Mouse (Mus musculus) myocyte (in vitro differentiated cells): ENCODE data around the gene Per1. TPM values are rescaled to one million over a fixed set of nuclear protein-coding genes. Genes with fewer than 3 reads are reported as not detected.
A peak's percentile ranks its signal among the peaks of the same experiment; 100 is the strongest.

Experiments
- H3K27me3 ChIP-seq: one replicate; pipeline ENCODE4 v1.6.1; 2011; ENCODE audit not compliant: control insufficient read depth, insufficient read depth, insufficient read length
- H3K36me3 ChIP-seq: one replicate; pipeline ENCODE4 v1.6.1; 2011; ENCODE audit not compliant: control insufficient read depth, insufficient read depth
- H3K4me2 ChIP-seq: one replicate; pipeline ENCODE4 v1.6.1; 2011; ENCODE audit warnings: low read depth, control low read depth
- H3K4me3 ChIP-seq: one replicate; pipeline ENCODE4 v1.5.1; 2011; ENCODE audit warnings: mild to moderate bottlenecking, control low read depth, moderate library complexity
- H3K79me2 ChIP-seq: one replicate; pipeline ENCODE4 v1.6.1; 2011; ENCODE audit not compliant: control insufficient read depth, insufficient read depth
- H3ac ChIP-seq: one replicate; pipeline ENCODE4 v1.6.1; 2011; ENCODE audit not compliant: control insufficient read depth, insufficient read length
- CEBPB ChIP-seq: IDR thresholded peaks from 2 replicates; pipeline ENCODE4 v1.6.1; 2011; ENCODE audit warnings: mild to moderate bottlenecking, moderate library complexity; ENCODE audit not compliant: poor library complexity, insufficient read depth, severe bottlenecking
- E2F4 ChIP-seq: IDR thresholded peaks from one replicate; pipeline ENCODE4 v1.6.1; 2011; ENCODE audit warnings: mild to moderate bottlenecking, control low read depth, moderate library complexity; ENCODE audit not compliant: insufficient read depth
- MAX ChIP-seq: IDR thresholded peaks from one replicate; pipeline ENCODE4 v1.6.1; 2011; ENCODE audit warnings: low read depth, mild to moderate bottlenecking, control low read depth
- MYOD1 ChIP-seq, 3 experiments: IDR thresholded peaks; one replicate each; pipeline ENCODE4 v1.6.1; 2011; ENCODE audit warnings: control low read depth in 2 of 3, low read depth in 2 of 3, mild to moderate bottlenecking in 2 of 3, moderate library complexity in 1 of 3; ENCODE audit not compliant: insufficient read length in 2 of 3, control insufficient read depth in 1 of 3
- MYOG ChIP-seq, 3 experiments: IDR thresholded peaks; one replicate each; pipeline ENCODE4 v1.6.1; 2011; ENCODE audit warnings: control low read depth in 2 of 3, low read depth in 2 of 3, mild to moderate bottlenecking in 2 of 3; ENCODE audit not compliant: insufficient read length in 2 of 3, control insufficient read depth in 1 of 3, insufficient read depth in 1 of 3
- POLR2A ChIP-seq: IDR thresholded peaks from one replicate; pipeline ENCODE4 v1.6.1; 2011; ENCODE audit warnings: low read depth, mild to moderate bottlenecking, control low read depth, moderate library complexity; ENCODE audit not compliant: insufficient read length
- POLR2AphosphoS2 ChIP-seq: IDR thresholded peaks from one replicate; pipeline ENCODE4 v1.6.1; 2011; ENCODE audit warnings: low read depth, control low read depth; ENCODE audit not compliant: insufficient read length
- REST ChIP-seq: IDR thresholded peaks from one replicate; pipeline ENCODE4 v1.6.1; 2011; ENCODE audit warnings: mild to moderate bottlenecking, control low read depth, moderate library complexity; ENCODE audit not compliant: insufficient read depth, insufficient read length
- SRF ChIP-seq: IDR thresholded peaks from one replicate; pipeline ENCODE4 v1.6.1; 2011; ENCODE audit warnings: low read depth; ENCODE audit not compliant: control insufficient read depth, insufficient read length
- TCF12 ChIP-seq: IDR thresholded peaks from one replicate; pipeline ENCODE4 v1.6.1; 2011; ENCODE audit warnings: mild to moderate bottlenecking, control low read depth; ENCODE audit not compliant: poor library complexity, insufficient read depth, severe bottlenecking
- TCF3 ChIP-seq: IDR thresholded peaks from one replicate; pipeline ENCODE4 v1.6.1; 2011; ENCODE audit warnings: low read depth, control low read depth; ENCODE audit not compliant: insufficient read length
- USF1 ChIP-seq: IDR thresholded peaks from one replicate; pipeline ENCODE4 v1.6.1; 2011; ENCODE audit warnings: low read depth, mild to moderate bottlenecking, control low read depth, moderate library complexity
- polyA plus RNA-seq: library from polyadenylated mRNA; unstranded; fragments of >200 nt; fragmentation: generic; extraction: Trizol; gene quantifications from one replicate; pipeline ENCODE4 v1.2.1, GENCODE M21; 2012; ENCODE audit warnings: missing spikeins

The Per1 gene
- polyA plus RNA-seq, 1 experiment: 8.9 TPM

DNA sequence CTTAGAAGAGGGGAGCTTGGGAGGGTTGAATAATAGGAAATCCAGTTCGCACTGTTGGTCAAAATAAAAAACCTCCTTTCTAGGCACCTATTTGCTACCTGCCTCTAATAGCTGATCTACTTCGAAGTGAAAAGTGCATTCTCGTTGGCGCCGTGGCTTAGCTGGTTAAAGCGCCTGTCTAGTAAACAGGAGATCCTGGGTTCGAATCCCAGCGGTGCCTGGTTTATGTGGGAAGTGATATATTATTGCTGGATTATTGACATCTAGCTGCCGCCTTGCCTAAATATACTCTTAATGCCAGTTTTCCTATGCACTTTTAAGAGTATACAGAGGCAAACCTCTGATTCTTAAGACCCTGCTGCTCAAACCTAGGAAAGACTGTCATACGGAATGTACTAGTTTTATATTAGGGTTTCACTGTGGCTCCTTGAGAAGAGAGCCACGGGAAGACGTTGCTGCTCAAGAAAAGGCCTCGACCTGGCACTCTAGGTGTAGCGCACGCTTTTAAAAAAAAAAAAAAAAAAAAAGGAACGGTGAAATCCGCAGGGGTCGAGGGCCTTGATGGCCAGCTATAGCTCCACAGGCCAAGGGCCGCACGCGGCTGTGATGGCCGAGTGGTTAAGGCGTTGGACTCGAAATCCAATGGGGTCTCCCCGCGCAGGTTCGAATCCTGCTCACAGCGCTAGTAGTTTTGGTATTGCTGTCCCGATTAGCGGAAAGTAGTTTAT lies 15.5 kb downstream of the Per1 start:
- TF ChIP-seq REST (no peak), POLR2A (peak; percentile 23), USF1 (no peak), MYOG (IDR thresholded peaks at IDR 0.05; ENCODE audit: control insufficient read depth in 1 of 3, insufficient read depth in 1 of 3, insufficient read length in 2 of 3, low read depth in 2 of 3) (no peak), POLR2AphosphoS2 (peak; percentile 67), TCF12 (no peak), MYOD1 (IDR thresholded peaks at IDR 0.05; ENCODE audit: control insufficient read depth in 1 of 3, insufficient read length in 2 of 3, low read depth in 2 of 3) (no peak), CEBPB (no peak), SRF (no peak), TCF3 (no peak), MAX (no peak), E2F4 (peak; percentile 10)
- peaks cover 8% of the 10 kb centered on the region for H3K36me3 ChIP-seq
- H3K27me3 ChIP-seq: no peaks in the 10 kb centered on the region
- no peak overlapping the region for H3ac ChIP-seq
- peak overlapping the region; percentile 69 for H3K4me2 ChIP-seq
- H3K4me3 ChIP-seq: peak overlapping the region; percentile 24
- no peaks in the 10 kb centered on the region for H3K79me2 ChIP-seq

DNA sequence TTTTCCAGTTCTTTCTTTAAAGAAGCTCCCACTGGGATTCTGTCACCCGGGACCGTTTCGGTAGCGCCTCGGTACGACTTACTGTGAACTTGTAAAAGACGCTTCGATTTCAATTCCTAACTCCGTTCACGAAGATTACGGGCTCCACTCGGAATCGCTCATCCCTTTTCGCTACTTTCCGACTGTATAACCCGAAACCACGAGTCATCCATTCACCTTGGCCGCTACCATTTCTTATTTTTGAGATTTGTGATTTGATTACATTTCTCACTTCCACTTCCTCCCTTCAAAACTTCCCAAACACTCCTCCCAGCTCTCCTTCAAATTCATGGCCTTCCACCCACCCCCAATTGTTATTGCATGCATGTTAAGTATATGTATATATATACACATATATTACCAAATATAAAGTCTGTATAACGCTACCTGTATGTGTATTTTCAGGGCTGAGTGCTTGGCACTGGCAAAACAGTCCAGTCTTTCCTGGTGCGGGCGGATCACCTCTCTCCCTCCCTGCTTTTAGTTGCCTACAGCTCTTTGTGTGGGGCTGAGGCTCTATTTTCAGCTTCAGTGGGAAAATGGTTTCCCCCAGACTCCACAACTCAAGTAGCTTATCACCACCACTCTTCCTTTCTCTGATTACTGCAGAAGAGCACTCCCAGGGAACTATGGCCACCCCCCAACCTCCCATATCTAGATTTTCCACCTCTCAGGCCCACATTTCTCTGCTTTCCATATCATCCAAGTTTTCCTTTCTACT lies 16.2 kb downstream of the Per1 start:
- peak overlapping the region; percentile 69 for H3K4me2 ChIP-seq
- H3K79me2 ChIP-seq: no peaks in the 10 kb centered on the region
- peaks cover 6% of the 10 kb centered on the region for H3K36me3 ChIP-seq
- H3K27me3 ChIP-seq: no peaks in the 10 kb centered on the region
- peak overlapping the region; percentile 24 for H3K4me3 ChIP-seq
- TF ChIP-seq TCF12 (no peak), SRF (no peak), USF1 (no peak), POLR2AphosphoS2 (no peak), CEBPB (no peak), POLR2A (no peak), MAX (no peak), E2F4 (no peak), MYOG (IDR thresholded peaks at IDR 0.05; ENCODE audit: control insufficient read depth in 1 of 3, insufficient read depth in 1 of 3, insufficient read length in 2 of 3, low read depth in 2 of 3) (no peak), TCF3 (no peak), REST (no peak), MYOD1 (IDR thresholded peaks at IDR 0.05; ENCODE audit: control insufficient read depth in 1 of 3, insufficient read length in 2 of 3, low read depth in 2 of 3) (no peak)
- H3ac ChIP-seq: no peak overlapping the region

DNA sequence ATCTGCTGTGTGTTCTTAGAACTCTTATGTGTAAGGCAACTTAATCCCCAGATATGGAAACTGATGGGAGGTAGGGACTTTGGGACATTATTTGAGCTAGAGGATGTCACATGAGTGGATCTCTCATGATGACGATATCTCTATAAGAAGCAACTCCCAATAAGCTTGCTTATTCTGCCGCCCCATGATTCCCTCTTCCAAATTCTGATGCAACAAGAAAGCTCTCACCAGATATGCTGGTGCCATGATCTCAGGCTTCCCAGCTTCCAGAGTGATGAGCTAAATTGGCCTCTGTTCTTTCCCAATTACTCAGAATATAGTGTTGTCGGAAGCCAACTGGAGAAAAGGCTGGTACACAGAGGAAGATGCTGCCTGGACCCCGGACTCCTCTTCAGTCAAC lies 16.8 kb downstream of the Per1 start:
- Histone ChIP-seq H3ac (no peak overlapping the region), H3K36me3 (peaks cover 6% of the 10 kb centered on the region), H3K4me2 (peak overlapping the region; percentile 69), H3K27me3 (no peaks in the 10 kb centered on the region), H3K79me2 (no peaks in the 10 kb centered on the region), H3K4me3 (no peak overlapping the region)
- no peak for TF ChIP-seq SRF
- no peak for TF ChIP-seq POLR2A
- TF ChIP-seq TCF3: no peak
- no peak for TF ChIP-seq REST
- TF ChIP-seq MYOG (IDR thresholded peaks at IDR 0.05; ENCODE audit: control insufficient read depth in 1 of 3, insufficient read depth in 1 of 3, insufficient read length in 2 of 3, low read depth in 2 of 3): no peak
- TF ChIP-seq USF1: no peak
- TF ChIP-seq E2F4: no peak
- TF ChIP-seq MAX: no peak
- no peak for TF ChIP-seq CEBPB
- TF ChIP-seq TCF12: no peak
- no peak for TF ChIP-seq MYOD1 (IDR thresholded peaks at IDR 0.05; ENCODE audit: control insufficient read depth in 1 of 3, insufficient read length in 2 of 3, low read depth in 2 of 3)
- TF ChIP-seq POLR2AphosphoS2: no peak

DNA sequence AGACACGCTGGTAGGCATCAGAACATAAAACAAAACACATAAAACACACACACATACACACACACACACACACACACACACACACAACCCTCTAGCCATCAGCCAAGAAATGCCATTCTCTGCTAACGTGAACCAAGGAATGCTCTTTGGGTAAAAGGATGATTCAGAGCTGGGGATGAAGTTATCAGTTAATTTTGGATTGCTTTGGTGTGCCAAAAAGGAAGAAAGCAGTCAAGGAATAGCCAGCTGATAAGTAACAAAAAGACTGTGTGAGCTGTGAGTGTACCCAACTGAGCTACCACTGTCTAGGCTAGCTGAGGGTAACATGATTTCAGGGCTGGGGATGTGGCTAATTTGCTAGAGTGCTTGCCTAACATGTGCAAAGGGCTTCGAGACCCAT lies 19.0 kb downstream of the Per1 start:
- no peak for TF ChIP-seq USF1
- TF ChIP-seq MAX: no peak
- TF ChIP-seq MYOD1 (IDR thresholded peaks at IDR 0.05; ENCODE audit: control insufficient read depth in 1 of 3, insufficient read length in 2 of 3, low read depth in 2 of 3): no peak
- TF ChIP-seq TCF12: no peak
- TF ChIP-seq CEBPB: no peak
- no peak for TF ChIP-seq E2F4
- no peak for TF ChIP-seq POLR2A
- TF ChIP-seq MYOG (IDR thresholded peaks at IDR 0.05; ENCODE audit: control insufficient read depth in 1 of 3, insufficient read depth in 1 of 3, insufficient read length in 2 of 3, low read depth in 2 of 3): no peak
- TF ChIP-seq POLR2AphosphoS2: no peak
- TF ChIP-seq SRF: no peak
- no peak for TF ChIP-seq TCF3
- no peak for TF ChIP-seq REST
- Histone ChIP-seq H3K27me3 (no peaks in the 10 kb centered on the region), H3K79me2 (no peaks in the 10 kb centered on the region), H3K36me3 (no peaks in the 10 kb centered on the region), H3ac (no peak overlapping the region), H3K4me2 (no peak overlapping the region), H3K4me3 (no peak overlapping the region)
